Mouse (Mus musculus): ENCODE measurements around the gene Pramef17. TPM values are rescaled to one million over a fixed set of nuclear protein-coding genes. Genes with fewer than 3 reads are reported as not detected.
"Not testable (repeated sequence)": the region's sequence is repeated elsewhere in the genome, so short reads cannot be mapped to it uniquely, and the experiment has no call there.

Gene Pramef17
- not detected in 2 replicates for polyA plus RNA-seq (2014; fragmentation: Nextera tagmentation; extraction: Ambion mirVana)

DNA sequence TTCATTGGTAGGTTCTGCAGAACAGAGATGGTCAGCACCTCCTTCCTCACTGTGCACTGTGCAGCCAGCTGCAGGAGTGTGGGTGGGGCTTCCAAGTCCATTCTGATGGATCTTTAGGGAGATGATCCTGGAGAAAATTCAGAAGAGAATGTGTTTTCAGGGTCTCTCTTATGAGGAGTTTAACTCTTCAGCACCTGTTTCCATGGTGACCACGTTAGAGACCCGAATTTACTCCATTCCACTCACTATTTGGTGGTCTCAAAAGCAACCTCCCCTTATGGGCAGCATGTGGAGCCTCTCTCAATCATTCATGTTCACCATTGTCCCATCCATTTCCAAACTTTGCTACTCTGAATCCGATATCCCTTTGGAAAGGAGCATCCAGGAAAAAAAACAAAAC, at the start of gene Pramef17:
Gene Pramef17, minus strand, starts transcription at position 101 of the 400 bp plus-strand sequence.
- not testable (repeated sequence) for ATAC-seq (ENCODE audit: low FRiP score, low TSS enrichment); H3K9ac ChIP-seq (replicated peaks; ENCODE audit: low read length)

DNA sequence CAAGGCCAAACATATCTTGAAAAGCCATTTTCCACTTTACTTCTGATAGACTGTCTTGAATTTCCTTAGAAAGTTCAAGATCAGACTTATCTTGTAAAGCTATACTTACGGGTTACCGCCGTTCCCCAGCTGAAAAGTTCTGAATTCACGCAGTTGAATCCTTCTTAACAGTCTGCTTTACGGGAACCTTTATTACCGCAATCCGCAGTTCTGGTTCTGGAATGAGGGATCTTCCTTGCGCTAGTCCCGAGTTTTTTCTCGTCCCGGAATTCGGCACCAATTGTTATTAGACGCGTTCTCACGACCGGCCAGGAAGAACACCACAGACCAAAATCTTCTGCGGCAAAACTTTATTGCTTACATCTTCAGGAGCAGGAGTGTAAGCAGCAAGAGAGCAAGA, 6.0 kb downstream of the Pramef17 start:
- ATAC-seq (ENCODE audit: low FRiP score, low TSS enrichment), result not testable (repeated sequence)

More for the DNA sequence above, at the start of gene Pramef17:
- not testable (repeated sequence) for H3K4me1 ChIP-seq (ENCODE audit: control insufficient read depth, insufficient read depth, low read length); H3K4me3 ChIP-seq (replicated peaks; ENCODE audit: low read depth, low read length); DNase-seq; H3K9me3 ChIP-seq (ENCODE audit: control insufficient read depth, low read length); H3K27ac ChIP-seq (replicated peaks; ENCODE audit: low read depth, low read length); H3K4me2 ChIP-seq (ENCODE audit: low read length); H3K27me3 ChIP-seq (ENCODE audit: control insufficient read depth, insufficient read depth, low read length); H3K36me3 ChIP-seq (ENCODE audit: control insufficient read depth, insufficient read depth, low read length)
- WGBS, result 67% methylated on average over 3 of the region's 3 CpGs

DNA sequence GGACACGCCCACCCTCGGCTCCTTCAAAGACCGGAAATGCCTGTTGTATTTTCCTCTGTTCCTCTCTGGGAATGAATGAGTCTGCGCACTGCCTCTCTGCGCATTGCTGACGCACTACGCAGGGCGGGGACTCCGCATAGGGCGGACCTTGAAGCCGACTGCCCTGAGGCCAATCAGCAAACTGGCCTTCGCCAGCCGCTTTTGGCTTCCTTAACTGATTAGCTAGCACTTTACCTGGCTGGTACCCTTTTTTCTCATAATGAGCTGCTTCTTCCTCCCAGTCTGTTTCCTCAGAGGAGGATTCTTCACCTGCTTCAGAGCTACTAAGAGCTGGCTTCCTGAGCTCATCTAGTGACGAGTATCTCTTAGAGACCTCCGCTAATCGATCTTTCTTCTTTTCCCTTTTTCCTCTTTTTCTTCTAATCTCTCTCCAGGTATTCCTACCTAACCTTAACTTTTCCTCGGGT, 6.7 kb downstream of the Pramef17 start:
- not testable (repeated sequence) for H3K27ac ChIP-seq (replicated peaks; ENCODE audit: low read depth, low read length); ATAC-seq (ENCODE audit: low FRiP score, low TSS enrichment); H3K4me3 ChIP-seq (replicated peaks; ENCODE audit: low read depth, low read length); H3K4me1 ChIP-seq (ENCODE audit: control insufficient read depth, insufficient read depth, low read length); H3K27me3 ChIP-seq (ENCODE audit: control insufficient read depth, insufficient read depth, low read length); DNase-seq; H3K4me2 ChIP-seq (ENCODE audit: low read length); H3K9me3 ChIP-seq (ENCODE audit: control insufficient read depth, low read length); H3K9ac ChIP-seq (replicated peaks; ENCODE audit: low read length); H3K36me3 ChIP-seq (ENCODE audit: control insufficient read depth, insufficient read depth, low read length)
- WGBS, result 93% methylated on average over 7 of the region's 17 CpGs

More for the DNA sequence above, 6.0 kb downstream of the Pramef17 start:
- 96% methylated on average over 12 of the region's 17 CpGs for WGBS
- H3K4me3 ChIP-seq (replicated peaks; ENCODE audit: low read depth, low read length); H3K4me2 ChIP-seq (ENCODE audit: low read length); DNase-seq; H3K36me3 ChIP-seq (ENCODE audit: control insufficient read depth, insufficient read depth, low read length); H3K9ac ChIP-seq (replicated peaks; ENCODE audit: low read length); H3K27ac ChIP-seq (replicated peaks; ENCODE audit: low read depth, low read length); H3K9me3 ChIP-seq (ENCODE audit: control insufficient read depth, low read length); H3K27me3 ChIP-seq (ENCODE audit: control insufficient read depth, insufficient read depth, low read length); H3K4me1 ChIP-seq (ENCODE audit: control insufficient read depth, insufficient read depth, low read length): not testable (repeated sequence)

DNA sequence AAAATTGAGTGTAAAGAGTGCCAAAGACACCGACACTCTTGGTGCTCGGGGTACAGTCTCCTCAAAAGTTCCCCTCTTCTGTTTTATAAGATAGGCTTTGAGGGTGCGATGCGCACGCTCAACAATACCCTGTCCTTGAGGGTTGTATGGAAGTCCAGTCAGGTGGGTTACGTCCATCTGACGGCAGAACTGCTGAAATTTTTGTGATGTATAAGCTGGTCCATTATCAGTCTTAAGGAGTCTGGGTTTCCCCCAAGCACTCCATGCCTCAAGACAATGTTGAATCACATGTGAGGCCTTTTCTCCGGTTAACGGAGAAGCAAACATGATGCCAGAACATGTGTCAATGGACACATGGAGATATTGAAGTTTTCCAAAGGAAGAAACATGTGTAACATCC, 8.4 kb downstream of the Pramef17 start:
- H3K9ac ChIP-seq (replicated peaks; ENCODE audit: low read length); H3K4me2 ChIP-seq (ENCODE audit: low read length); ATAC-seq (ENCODE audit: low FRiP score, low TSS enrichment); H3K36me3 ChIP-seq (ENCODE audit: control insufficient read depth, insufficient read depth, low read length); H3K4me1 ChIP-seq (ENCODE audit: control insufficient read depth, insufficient read depth, low read length); DNase-seq; H3K9me3 ChIP-seq (ENCODE audit: control insufficient read depth, low read length); H3K27ac ChIP-seq (replicated peaks; ENCODE audit: low read depth, low read length); H3K27me3 ChIP-seq (ENCODE audit: control insufficient read depth, insufficient read depth, low read length); H3K4me3 ChIP-seq (replicated peaks; ENCODE audit: low read depth, low read length): not testable (repeated sequence)
- WGBS, result 78% methylated on average over 2 of the region's 9 CpGs

DNA sequence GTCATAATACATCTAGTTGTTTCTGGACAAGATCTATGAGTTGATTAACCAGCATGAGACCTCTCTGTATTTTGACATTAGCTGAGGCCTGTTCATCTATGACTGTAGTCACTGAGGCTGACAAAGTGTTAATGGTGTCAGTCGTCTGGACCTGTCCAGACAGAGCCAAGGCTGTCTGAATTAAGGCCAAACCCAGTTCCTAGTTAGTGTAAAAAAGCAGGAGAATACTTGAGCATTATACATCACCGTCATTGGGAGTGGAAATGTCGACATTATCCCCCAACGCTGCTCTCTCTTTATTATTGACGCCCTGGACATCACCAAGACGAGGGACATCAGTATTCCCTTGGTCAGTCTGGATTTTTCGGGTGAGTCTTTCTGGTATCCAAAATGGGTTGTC, 9.0 kb downstream of the Pramef17 start:
- not testable (repeated sequence) for H3K4me3 ChIP-seq (replicated peaks; ENCODE audit: low read depth, low read length)

DNA sequence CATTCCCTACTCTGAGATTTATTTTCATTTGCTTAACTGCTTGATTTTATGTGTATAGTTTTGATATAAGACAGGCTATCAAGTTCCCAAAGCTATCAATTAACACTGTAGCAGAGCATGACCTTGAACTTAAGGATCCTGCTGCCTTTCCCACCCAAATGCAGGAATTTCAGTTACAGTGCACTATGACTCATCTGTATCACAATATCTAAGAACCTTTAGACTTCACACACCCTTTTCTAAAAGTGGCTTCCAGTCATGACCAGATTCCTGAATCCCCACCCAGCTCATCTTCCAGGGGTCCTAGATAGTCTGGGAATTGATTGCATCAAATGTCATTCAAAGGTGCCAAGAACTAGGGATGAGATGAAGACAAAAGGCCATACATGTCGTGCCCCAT, 10.7 kb downstream of the Pramef17 start:
- ATAC-seq (ENCODE audit: low FRiP score, low TSS enrichment); H3K4me1 ChIP-seq (ENCODE audit: control insufficient read depth, insufficient read depth, low read length); H3K27ac ChIP-seq (replicated peaks; ENCODE audit: low read depth, low read length); H3K27me3 ChIP-seq (ENCODE audit: control insufficient read depth, insufficient read depth, low read length); H3K4me3 ChIP-seq (replicated peaks; ENCODE audit: low read depth, low read length); H3K9ac ChIP-seq (replicated peaks; ENCODE audit: low read length); DNase-seq; H3K4me2 ChIP-seq (ENCODE audit: low read length); H3K9me3 ChIP-seq (ENCODE audit: control insufficient read depth, low read length); H3K36me3 ChIP-seq (ENCODE audit: control insufficient read depth, insufficient read depth, low read length): not testable (repeated sequence)
- WGBS, result 80% methylated on average over 1 of the region's 1 CpGs

More for the DNA sequence above, 9.0 kb downstream of the Pramef17 start:
- H3K27ac ChIP-seq (replicated peaks; ENCODE audit: low read depth, low read length); H3K27me3 ChIP-seq (ENCODE audit: control insufficient read depth, insufficient read depth, low read length); H3K4me2 ChIP-seq (ENCODE audit: low read length); ATAC-seq (ENCODE audit: low FRiP score, low TSS enrichment); H3K4me1 ChIP-seq (ENCODE audit: control insufficient read depth, insufficient read depth, low read length); H3K9ac ChIP-seq (replicated peaks; ENCODE audit: low read length); H3K36me3 ChIP-seq (ENCODE audit: control insufficient read depth, insufficient read depth, low read length); DNase-seq; H3K9me3 ChIP-seq (ENCODE audit: control insufficient read depth, low read length): not testable (repeated sequence)
- no CpG with 5 or more reads among the region's 7 CpGs for WGBS

DNA sequence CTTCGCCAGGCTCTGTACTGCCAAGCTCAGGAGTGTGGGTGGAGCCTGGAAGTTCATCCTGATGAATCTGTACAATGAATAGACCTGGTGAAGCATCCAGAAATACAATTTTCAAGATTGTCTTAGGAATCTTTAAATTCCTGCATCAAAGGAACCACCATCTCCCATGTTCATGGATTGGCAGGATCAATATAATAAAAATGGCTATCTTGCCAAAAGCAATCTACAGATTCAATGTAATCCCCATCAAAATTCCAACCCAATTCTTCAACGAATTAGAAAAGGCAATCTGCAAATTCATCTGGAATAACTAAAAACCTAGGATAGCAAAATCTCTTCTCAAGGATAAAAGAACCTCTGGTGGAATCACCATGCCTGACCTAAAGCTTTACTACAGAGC, 27.3 kb downstream of the Pramef17 start, which contains the start of gene Gm13101:
Gene Gm13101, minus strand, starts transcription at position 101 of the 400 bp plus-strand sequence.
- H3K9ac ChIP-seq (replicated peaks; ENCODE audit: low read length); H3K4me1 ChIP-seq (ENCODE audit: control insufficient read depth, insufficient read depth, low read length); H3K27ac ChIP-seq (replicated peaks; ENCODE audit: low read depth, low read length); DNase-seq; ATAC-seq (ENCODE audit: low FRiP score, low TSS enrichment); H3K36me3 ChIP-seq (ENCODE audit: control insufficient read depth, insufficient read depth, low read length); H3K27me3 ChIP-seq (ENCODE audit: control insufficient read depth, insufficient read depth, low read length); H3K4me3 ChIP-seq (replicated peaks; ENCODE audit: low read depth, low read length); H3K9me3 ChIP-seq (ENCODE audit: control insufficient read depth, low read length); H3K4me2 ChIP-seq (ENCODE audit: low read length): not testable (repeated sequence)
- 39% methylated on average over 2 of the region's 2 CpGs for WGBS

DNA sequence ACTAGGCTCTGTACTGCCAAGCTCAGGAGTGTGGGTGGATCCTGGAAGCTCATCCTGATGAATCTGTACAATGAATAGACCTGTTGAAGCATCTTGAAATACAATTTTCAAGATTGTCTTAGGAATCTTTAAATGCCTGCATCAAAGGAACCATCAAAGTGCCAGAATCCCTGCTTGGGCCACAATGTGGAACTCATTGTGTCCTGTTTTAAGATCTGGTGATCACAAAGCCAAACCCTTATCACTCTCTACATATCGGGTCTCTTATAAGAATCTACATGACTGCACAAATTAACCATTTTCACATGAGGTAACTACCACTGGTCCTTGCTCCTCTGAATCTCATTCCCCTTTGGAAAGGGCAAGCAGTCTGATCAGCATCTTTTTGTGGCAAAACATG, 43.3 kb downstream of the Pramef17 start, which contains the start of gene Pramef25:
Gene Pramef25, minus strand, starts transcription at position 101 of the 400 bp plus-strand sequence.
- not testable (repeated sequence) for H3K27me3 ChIP-seq (ENCODE audit: control insufficient read depth, insufficient read depth, low read length); DNase-seq; H3K4me2 ChIP-seq (ENCODE audit: low read length); H3K27ac ChIP-seq (replicated peaks; ENCODE audit: low read depth, low read length); H3K4me3 ChIP-seq (replicated peaks; ENCODE audit: low read depth, low read length); H3K36me3 ChIP-seq (ENCODE audit: control insufficient read depth, insufficient read depth, low read length); H3K9me3 ChIP-seq (ENCODE audit: control insufficient read depth, low read length); ATAC-seq (ENCODE audit: low FRiP score, low TSS enrichment); H3K4me1 ChIP-seq (ENCODE audit: control insufficient read depth, insufficient read depth, low read length); H3K9ac ChIP-seq (replicated peaks; ENCODE audit: low read length)
- 79% methylated on average over 1 of the region's 1 CpGs for WGBS
